Mouse (Mus musculus): ENCODE results near the gene Nrxn2.

DNA sequence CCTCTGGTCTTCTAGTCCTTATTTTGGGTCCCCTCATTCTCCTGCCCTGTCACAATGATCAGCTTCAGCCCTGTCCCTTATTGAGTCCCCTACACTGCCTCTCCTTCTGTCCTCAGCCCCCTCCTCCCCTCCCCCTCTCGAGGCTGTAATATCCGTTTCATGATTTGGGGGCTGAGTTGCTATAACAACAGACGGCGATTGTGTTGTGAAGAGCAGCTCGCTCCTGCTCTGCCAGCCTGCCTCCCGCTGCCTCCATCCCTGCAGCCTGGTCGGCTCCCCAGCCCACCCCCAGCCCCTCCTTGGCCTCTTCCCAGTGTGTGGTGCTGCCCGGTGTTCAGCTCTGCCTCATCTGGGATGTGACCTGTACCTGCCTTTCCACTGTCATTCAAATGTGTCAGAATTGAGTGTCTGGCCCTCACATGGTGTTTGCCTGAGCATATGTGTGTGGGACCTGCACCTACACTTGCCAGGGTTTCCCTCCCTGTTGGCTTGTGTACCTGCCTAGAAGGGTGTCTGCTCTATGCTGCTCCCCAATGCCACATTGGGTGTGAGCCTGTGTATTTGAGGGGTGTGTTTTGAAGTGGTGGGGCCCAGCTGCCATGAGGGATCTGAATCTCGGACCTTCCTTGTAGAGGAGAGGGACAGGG is 2.3 kb upstream of the Nrxn2 start:
- TF ChIP-seq CTCF (IDR thresholded peaks at IDR 0.05; ENCODE audit: extremely low read depth, insufficient read depth, insufficient read length, insufficient replicate concordance) (no peak), POLR2A (IDR thresholded peaks at IDR 0.05; ENCODE audit: low read depth, low read length) (no peak)
